Mouse (Mus musculus): ENCODE data around the gene Supt4a.

Gene Supt4a

GRCm38 (mm10) chr11:87725964-87726562, 11.3 kb upstream of the Supt4a start:
- peak; percentile 50 for DNase-seq (ENCODE audit: low read depth, low spot score)

GRCm38 (mm10) chr11:87727021-87727420, 10.3 kb upstream of the Supt4a start:
- no peak for DNase-seq (ENCODE audit: low read depth, low spot score)

- DNase-seq (ENCODE audit: low read depth, low spot score), result no peak
Observed at GRCm38 (mm10) chr11:87727471-87727870, 9.9 kb upstream of the Supt4a start.

- DNase-seq (ENCODE audit: low read depth, low spot score), result no peak
Observed at GRCm38 (mm10) chr11:87728850-87729592, 8.3 kb upstream of the Supt4a start.

- no peak for DNase-seq (ENCODE audit: low read depth, low spot score)
Observed at GRCm38 (mm10) chr11:87729593-87730185, 7.7 kb upstream of the Supt4a start.

- no peak for DNase-seq (ENCODE audit: low read depth, low spot score)
Observed at GRCm38 (mm10) chr11:87730652-87731310, 6.6 kb upstream of the Supt4a start.

- DNase-seq (ENCODE audit: low read depth, low spot score), result no peak
Observed at GRCm38 (mm10) chr11:87734346-87734745, 3.0 kb upstream of the Supt4a start.

- no peak for DNase-seq (ENCODE audit: low read depth, low spot score)
Observed at GRCm38 (mm10) chr11:87735691-87736090, 1.7 kb upstream of the Supt4a start.

GRCm38 (mm10) chr11:87736647-87737134, 661 bp upstream of the Supt4a start:
- peak; percentile 68 for DNase-seq (ENCODE audit: low read depth, low spot score)

GRCm38 (mm10) chr11:87743691-87744090, 6.3 kb downstream of the Supt4a start:
- DNase-seq (ENCODE audit: low read depth, low spot score), result no peak

GRCm38 (mm10) chr11:87744964-87745363, 7.6 kb downstream of the Supt4a start:
- DNase-seq (ENCODE audit: low read depth, low spot score), result no peak

- DNase-seq (ENCODE audit: low read depth, low spot score), result no peak
Observed at GRCm38 (mm10) chr11:87745632-87746555, 8.5 kb downstream of the Supt4a start.

GRCm38 (mm10) chr11:87747312-87747711, 10.0 kb downstream of the Supt4a start:
- DNase-seq (ENCODE audit: low read depth, low spot score), result no peak

- DNase-seq (ENCODE audit: low read depth, low spot score), result no peak
Observed at GRCm38 (mm10) chr11:87747716-87748115, 10.4 kb downstream of the Supt4a start.

GRCm38 (mm10) chr11:87748132-87749119, 11.1 kb downstream of the Supt4a start:
- DNase-seq (ENCODE audit: low read depth, low spot score), result no peak

- no peak for DNase-seq (ENCODE audit: low read depth, low spot score)
Observed at GRCm38 (mm10) chr11:87749192-87750042, 12.1 kb downstream of the Supt4a start.

GRCm38 (mm10) chr11:87750043-87750421, 12.7 kb downstream of the Supt4a start:
- DNase-seq (ENCODE audit: low read depth, low spot score), result no peak

- DNase-seq (ENCODE audit: low read depth, low spot score), result no peak
Observed at GRCm38 (mm10) chr11:87750521-87750920, 13.2 kb downstream of the Supt4a start.

GRCm38 (mm10) chr11:87751031-87751430, 13.7 kb downstream of the Supt4a start:
- no peak for DNase-seq (ENCODE audit: low read depth, low spot score)

All from forelimb bud, embryonic 11.5 days (tissue).